Mouse (Mus musculus) midbrain, embryonic 14.5 days (tissue): ENCODE data around the gene Rsph14. TPM values are rescaled to one million over a fixed set of nuclear protein-coding genes. Genes with fewer than 3 reads are reported as not detected.

Source experiments
- ATAC-seq: fragments of 200-750 bp; cut with Nextera tagmentation; 2 replicates; pipeline ENCODE4 v1.8.0; 2017; ENCODE audit warnings: moderate number of reproducible peaks, moderate library complexity; ENCODE audit not compliant: low FRiP score, low TSS enrichment
- DNase-seq: peaks from one replicate; pipeline ENCODE4 v3.0.0-alpha.2; 2015
- H3K27ac ChIP-seq: fragments of 300-500 bp; sonication (generic); replicated peaks from 2 replicates; pipeline ENCODE4 v1.5.1; 2014; ENCODE audit warnings: mild to moderate bottlenecking, low read depth, low read length, moderate library complexity
- H3K27me3 ChIP-seq: fragments of 300-500 bp; sonication (generic); 2 replicates; pipeline ENCODE4 v1.6.1; 2014; ENCODE audit warnings: low read length, control low read depth, mixed read lengths; ENCODE audit not compliant: control insufficient read depth, insufficient read depth
- H3K36me3 ChIP-seq: fragments of 300-500 bp; sonication (generic); 2 replicates; pipeline ENCODE4 v1.6.1; 2014; ENCODE audit warnings: low read length, control low read depth; ENCODE audit not compliant: control insufficient read depth, insufficient read depth
- H3K4me1 ChIP-seq: fragments of 300-500 bp; sonication (generic); 2 replicates; pipeline ENCODE4 v1.6.1; 2014; ENCODE audit warnings: mild to moderate bottlenecking, antibody characterized with exemption, low read length, control low read depth; ENCODE audit not compliant: control insufficient read depth, insufficient read depth
- H3K4me2 ChIP-seq: fragments of 300-500 bp; sonication (generic); 2 replicates; pipeline ENCODE4 v1.6.1; 2014; ENCODE audit warnings: mild to moderate bottlenecking, low read length, moderate library complexity
- H3K4me3 ChIP-seq: fragments of 300-500 bp; sonication (generic); replicated peaks from 2 replicates; pipeline ENCODE4 v1.5.1; 2014; ENCODE audit warnings: low read depth, low read length
- H3K9ac ChIP-seq: fragments of 300-500 bp; sonication (generic); replicated peaks from 2 replicates; pipeline ENCODE4 v1.6.1; 2014; ENCODE audit warnings: mild to moderate bottlenecking, low read length, moderate library complexity
- H3K9me3 ChIP-seq: fragments of 300-500 bp; sonication (generic); 2 replicates; pipeline ENCODE4 v1.6.1; 2016; ENCODE audit warnings: low read length, control low read depth, mixed read lengths; ENCODE audit not compliant: control insufficient read depth
- WGBS: fragments of 180-500 bp; shearing (Covaris S2); extraction: QIAGEN DNeasy Blood & Tissue Kit; methylation state at CpG from one replicate; pipeline ENCODE4 v1.1.7; 2014; 5-methylcytosine and 5-hydroxymethylcytosine counted together
- polyA plus RNA-seq: library from polyadenylated mRNA; unstranded; fragments of >200 nt; fragmentation: Nextera tagmentation; extraction: Ambion mirVana; gene quantifications from 2 replicates; pipeline ENCODE4 v1.2.1, GENCODE M21; 2014

Gene Rsph14
- polyA plus RNA-seq, 1 experiment from 2014 or later = 0.68 TPM

DNA sequence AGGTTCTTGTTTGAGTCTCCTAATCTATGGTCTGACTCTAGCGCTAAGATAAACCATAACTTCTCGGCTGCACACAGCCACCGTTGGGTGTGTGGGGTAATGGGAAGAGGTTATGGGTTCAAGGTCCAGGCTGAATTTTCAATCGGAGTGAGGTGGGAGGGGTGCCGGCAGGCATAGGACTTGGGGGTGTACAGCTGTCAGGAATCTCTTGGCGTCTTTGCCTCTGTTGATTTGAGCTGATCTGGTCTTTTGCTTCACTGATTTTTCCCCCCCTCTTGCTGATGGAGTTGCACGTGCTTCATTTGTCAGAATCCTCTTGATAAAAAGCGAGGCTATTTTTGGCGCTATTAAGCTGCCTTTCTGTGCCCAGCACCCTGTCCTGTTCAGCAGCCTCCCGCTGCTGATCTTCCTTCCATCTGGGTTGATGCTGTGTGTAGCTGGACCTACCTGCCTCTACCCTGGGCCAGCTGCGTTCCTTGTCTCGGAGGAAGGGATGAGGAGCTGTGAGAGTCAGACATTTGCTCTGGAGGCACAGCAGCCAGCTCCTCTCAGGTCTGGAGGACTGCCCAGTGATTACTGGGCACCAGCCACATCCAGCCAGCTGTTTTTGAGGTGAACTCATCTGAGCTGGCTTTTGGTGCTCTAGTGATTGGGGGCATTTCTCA lies 31.0 kb upstream of the Rsph14 start:
- Histone ChIP-seq H3K4me1 (peaks cover 63% of the 10 kb centered on the region), H3K9me3 (no peaks in the 10 kb centered on the region), H3K36me3 (0 out of 2 replicates have a peak, but pooled peaks cover 3% of the 10 kb centered on the region), H3K4me2 (peak overlapping the region; percentile 99), H3K4me3 (peak overlapping the region; percentile 87), H3K9ac (peak overlapping the region; percentile 47), H3K27ac (no peak overlapping the region), H3K27me3 (no peaks in the 10 kb centered on the region)
- no peak for DNase-seq
- ATAC-seq = no peak
- 57% methylated on average over 12 of the region's 12 CpGs for WGBS

DNA sequence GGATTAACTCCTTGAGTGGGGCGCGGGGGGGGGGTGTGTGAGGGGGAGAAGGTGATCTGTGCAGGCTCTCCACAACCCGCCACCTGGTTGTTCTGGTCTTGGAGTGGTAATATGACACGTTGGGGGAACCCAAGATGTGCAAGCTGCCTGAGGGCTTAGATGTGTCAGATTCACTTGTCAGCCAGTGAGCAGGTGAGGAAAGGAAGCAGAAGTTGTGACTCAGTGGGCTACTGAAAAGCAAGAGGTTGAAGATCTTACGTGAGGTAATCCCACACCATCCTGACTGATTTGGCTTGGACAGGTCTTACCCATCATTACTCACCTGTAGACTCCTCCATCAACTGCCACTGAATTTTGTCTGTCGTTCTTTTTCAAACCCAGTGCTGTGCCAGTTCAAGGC lies 30.2 kb upstream of the Rsph14 start:
- H3K4me3 ChIP-seq = peak overlapping the region; percentile 87
- no peak for ATAC-seq
- no peak for DNase-seq

DNA sequence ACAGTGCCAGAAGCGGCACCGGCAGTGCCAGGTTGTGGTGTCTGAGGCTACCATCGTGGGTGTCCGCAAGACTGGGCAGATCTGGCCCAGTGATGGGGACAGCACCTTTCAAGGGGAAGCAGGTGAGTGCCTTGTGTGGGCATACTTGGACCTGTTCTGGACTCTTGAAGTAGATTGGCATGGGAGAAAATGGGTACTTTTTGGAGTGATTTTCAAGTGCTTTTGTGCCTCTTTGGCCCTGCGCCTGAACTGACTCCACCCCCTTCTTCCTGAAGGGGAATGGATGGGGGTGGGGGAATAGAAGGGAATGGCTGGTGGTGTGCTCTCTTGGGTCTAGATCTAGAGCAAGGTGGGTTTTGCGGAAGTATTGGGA lies 29.8 kb upstream of the Rsph14 start:
- Histone ChIP-seq H3K4me1 (peaks cover 50% of the 10 kb centered on the region), H3K9me3 (no peaks in the 10 kb centered on the region)
- WGBS = 15% methylated on average over 6 of the region's 6 CpGs

More for the DNA sequence above, 30.2 kb upstream of the Rsph14 start:
- no peaks in the 10 kb centered on the region for H3K27me3 ChIP-seq
- H3K9ac ChIP-seq = peak overlapping the region; percentile 91
- H3K27ac ChIP-seq = no peak overlapping the region
- H3K4me2 ChIP-seq = peak overlapping the region; percentile 99
- 0 out of 2 replicates have a peak, but pooled peaks cover 3% of the 10 kb centered on the region for H3K36me3 ChIP-seq
- 52% methylated on average over 6 of the region's 6 CpGs for WGBS
- H3K4me1 ChIP-seq = peaks cover 55% of the 10 kb centered on the region
- H3K9me3 ChIP-seq = no peaks in the 10 kb centered on the region

DNA sequence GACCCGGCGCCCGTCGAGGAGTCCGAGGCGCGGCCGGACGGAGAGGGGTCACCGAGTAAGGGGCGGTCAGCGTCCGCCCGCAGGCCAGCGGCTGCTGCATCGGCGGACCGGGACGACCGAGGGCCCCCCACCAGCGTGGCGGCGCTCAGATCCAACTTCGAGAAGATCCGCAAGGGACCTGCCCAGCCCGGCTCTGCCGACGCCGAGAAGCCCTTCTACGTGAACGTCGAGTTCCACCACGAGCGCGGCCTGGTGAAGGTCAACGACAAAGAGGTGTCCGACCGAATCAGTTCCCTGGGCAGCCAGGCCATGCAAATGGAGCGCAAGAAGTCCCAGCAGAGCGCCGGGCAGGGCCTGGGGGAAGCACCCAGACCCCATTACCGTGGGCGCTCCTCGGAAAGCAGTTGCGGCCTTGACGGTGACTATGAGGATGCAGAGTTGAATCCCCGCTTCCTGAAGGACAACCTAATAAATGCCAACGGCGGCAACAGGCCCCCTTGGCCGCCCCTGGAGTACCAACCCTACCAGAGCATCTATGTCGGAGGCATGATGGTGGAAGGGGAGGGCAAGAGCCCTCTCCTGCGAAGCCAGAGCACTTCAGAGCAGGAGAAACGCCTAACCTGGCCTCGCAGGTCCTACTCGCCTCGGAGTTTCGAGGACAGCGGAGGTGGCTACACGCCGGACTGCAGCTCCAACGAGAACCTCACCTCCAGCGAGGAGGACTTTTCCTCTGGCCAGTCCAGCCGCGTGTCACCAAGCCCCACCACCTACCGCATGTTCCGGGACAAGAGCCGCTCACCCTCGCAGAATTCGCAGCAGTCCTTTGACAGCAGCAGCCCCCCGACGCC lies 29.2 kb upstream of the Rsph14 start:
- DNase-seq = peak; percentile 56
- 1% methylated on average over 71 of the region's 71 CpGs for WGBS
- H3K36me3 ChIP-seq = 0 out of 2 replicates have a peak, but pooled peaks cover under 1% of the 10 kb centered on the region
- H3K9me3 ChIP-seq = no peaks in the 10 kb centered on the region
- H3K4me1 ChIP-seq = peaks cover 52% of the 10 kb centered on the region
- no peak for ATAC-seq
- peak overlapping the region; percentile 87 for H3K4me3 ChIP-seq
- no peaks in the 10 kb centered on the region for H3K27me3 ChIP-seq
- peak overlapping the region; percentile 91 for H3K9ac ChIP-seq
- peak overlapping the region; percentile 92 for H3K27ac ChIP-seq
- peak overlapping the region; percentile 99 for H3K4me2 ChIP-seq

More for the DNA sequence above, 29.8 kb upstream of the Rsph14 start:
- peak overlapping the region; percentile 87 for H3K4me3 ChIP-seq
- peak overlapping the region; percentile 99 for H3K4me2 ChIP-seq
- no peak for ATAC-seq
- H3K27ac ChIP-seq = no peak overlapping the region
- peak overlapping the region; percentile 91 for H3K9ac ChIP-seq
- H3K36me3 ChIP-seq = 0 out of 2 replicates have a peak, but pooled peaks cover 3% of the 10 kb centered on the region
- H3K27me3 ChIP-seq = no peaks in the 10 kb centered on the region
- peak; percentile 49 for DNase-seq

DNA sequence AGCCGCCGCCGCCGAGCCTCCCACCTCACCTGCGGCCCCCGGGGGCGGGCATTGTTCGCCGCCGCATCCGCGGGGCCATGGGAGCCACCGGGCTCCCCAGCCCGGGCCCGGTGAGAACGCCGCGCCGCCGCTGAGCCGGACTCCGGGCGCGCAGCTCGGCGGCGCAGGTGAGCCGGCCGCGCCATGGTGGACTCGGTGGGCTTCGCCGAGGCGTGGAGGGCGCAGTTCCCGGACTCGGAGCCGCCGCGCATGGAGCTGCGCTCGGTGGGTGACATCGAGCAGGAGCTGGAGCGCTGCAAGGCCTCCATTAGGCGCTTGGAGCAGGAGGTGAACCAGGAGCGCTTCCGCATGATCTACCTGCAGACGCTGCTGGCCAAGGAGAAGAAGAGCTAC lies 28.5 kb upstream of the Rsph14 start:
- H3K9ac ChIP-seq = peak overlapping the region; percentile 91
- H3K27ac ChIP-seq = peak overlapping the region; percentile 92
- H3K4me2 ChIP-seq = peak overlapping the region; percentile 99
- no peaks in the 10 kb centered on the region for H3K9me3 ChIP-seq
- H3K4me3 ChIP-seq = peak overlapping the region; percentile 87
- peaks cover 58% of the 10 kb centered on the region for H3K4me1 ChIP-seq
- DNase-seq (peak; percentile 73), ATAC-seq (peak; percentile 28)
- no peaks in the 10 kb centered on the region for H3K36me3 ChIP-seq
- H3K27me3 ChIP-seq = no peaks in the 10 kb centered on the region
- under 1% methylated on average over 47 of the region's 48 CpGs for WGBS

DNA sequence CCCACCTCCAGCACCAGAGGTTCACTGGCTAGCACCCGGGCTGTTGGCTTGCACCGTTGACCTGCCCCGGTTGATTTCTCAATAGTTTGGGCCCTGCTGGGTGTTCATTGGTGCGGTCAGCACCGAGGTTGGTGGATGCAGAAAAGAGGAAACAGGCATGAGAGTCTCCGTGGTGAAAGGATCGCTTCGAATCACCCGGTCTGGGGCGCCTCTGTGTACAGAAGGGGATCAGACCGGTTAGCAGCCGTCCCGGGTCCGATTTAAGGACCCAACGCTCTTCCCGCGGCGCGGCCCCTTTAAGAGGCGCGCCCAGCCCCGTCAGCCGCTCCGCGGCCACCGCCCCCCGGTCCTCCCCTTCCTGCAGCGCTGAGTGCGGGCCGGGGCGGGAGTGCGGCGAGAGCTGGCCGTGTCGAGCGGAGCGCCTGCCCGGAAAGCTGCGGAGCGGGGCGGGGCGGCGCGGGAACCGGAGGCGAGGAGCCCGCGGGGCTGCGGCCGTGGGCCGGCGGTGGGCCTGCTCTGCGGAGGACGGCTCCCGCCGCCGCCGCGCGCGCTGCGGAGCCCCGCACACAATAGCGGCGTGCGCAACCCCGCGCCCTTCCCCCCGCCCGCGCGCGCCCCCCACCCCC lies 27.9 kb upstream of the Rsph14 start, which contains the start of gene Bcr:
Bcr (plus strand) TSS at position 376 of the 626 bp plus-strand sequence.
- under 1% methylated on average over 42 of the region's 73 CpGs for WGBS
- Histone ChIP-seq H3K36me3 (no peaks in the 10 kb centered on the region), H3K27ac (peak within 1 kb of the TSS; percentile 92), H3K9ac (peak within 1 kb of the TSS; percentile 91), H3K9me3 (no peaks in the 10 kb centered on the region), H3K4me3 (peak within 1 kb of the TSS; percentile 87), H3K27me3 (no peaks in the 10 kb centered on the region), H3K4me2 (peak within 1 kb of the TSS; percentile 99), H3K4me1 (peaks cover 62% of the 10 kb centered on the region)
- DNase-seq = peak; percentile 92
- peak; percentile 86 for ATAC-seq

DNA sequence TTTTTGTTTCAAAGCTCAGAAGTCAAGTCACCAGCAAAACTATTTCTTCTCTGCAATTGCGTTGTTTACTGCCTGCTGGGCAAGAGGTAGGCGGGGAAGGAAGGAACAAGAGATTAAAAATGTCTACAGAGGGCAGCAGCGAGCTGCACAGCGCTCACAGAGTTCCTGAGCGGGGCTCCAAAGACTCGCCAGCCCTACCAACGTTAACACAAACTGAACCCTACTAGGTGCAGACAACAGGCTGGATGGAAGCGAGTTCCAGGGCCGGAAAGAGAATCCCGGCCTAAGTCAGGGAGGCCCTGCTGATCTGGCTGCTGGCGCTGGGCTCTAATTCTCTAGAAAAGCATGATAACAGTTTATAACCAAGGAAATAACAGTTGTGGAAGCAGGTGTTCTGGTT lies 27.0 kb upstream of the Rsph14 start:
- no peaks in the 10 kb centered on the region for H3K9me3 ChIP-seq
- H3K27ac ChIP-seq = peak overlapping the region; percentile 41; the same call in 1 of the 2 replicates
- WGBS = under 1% methylated on average over 11 of the region's 11 CpGs
- H3K27me3 ChIP-seq = no peaks in the 10 kb centered on the region
- peak overlapping the region; percentile 87 for H3K4me3 ChIP-seq
- H3K9ac ChIP-seq = no peak overlapping the region
- no peak for ATAC-seq
- H3K4me1 ChIP-seq = peaks cover 54% of the 10 kb centered on the region
- H3K4me2 ChIP-seq = peak overlapping the region; percentile 99
- no peaks in the 10 kb centered on the region for H3K36me3 ChIP-seq
- DNase-seq = peak; percentile 89

DNA sequence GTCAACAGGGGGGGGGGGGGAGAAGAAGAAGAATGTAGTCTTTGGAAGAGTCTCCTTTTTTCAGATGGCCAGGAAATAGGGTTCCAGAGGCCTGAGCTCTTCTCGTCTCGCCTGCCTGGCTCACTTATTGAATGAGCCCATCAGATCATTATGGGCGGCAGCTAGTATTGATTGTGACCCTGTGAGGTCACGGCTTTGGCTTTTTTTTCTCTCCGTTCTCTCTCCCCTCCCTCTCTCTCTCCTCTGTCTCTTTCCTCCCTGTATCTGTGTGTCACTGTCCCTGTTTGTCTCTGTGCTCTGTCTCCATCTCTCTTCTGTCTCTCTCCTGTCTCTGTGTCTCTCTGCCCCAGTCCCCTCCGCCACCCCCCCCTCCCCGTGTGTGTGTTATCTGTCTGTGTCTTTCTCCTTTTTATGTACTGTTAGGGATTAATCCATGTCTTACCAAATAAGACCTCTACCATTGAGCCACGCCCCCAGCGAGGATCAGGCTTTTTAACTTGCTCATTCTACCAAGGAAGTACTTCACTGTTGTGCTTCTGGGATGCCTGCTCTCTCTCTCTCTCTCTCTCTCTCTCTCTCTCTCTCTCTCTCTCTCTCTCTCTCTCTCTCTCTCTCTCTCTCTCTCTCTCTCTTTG lies 26.5 kb upstream of the Rsph14 start:
- DNase-seq (peak; percentile 47), ATAC-seq (no peak)
- Histone ChIP-seq H3K36me3 (no peaks in the 10 kb centered on the region), H3K27me3 (no peaks in the 10 kb centered on the region), H3K4me2 (peak overlapping the region; percentile 99), H3K9ac (no peak overlapping the region), H3K27ac (no peak overlapping the region), H3K9me3 (no peaks in the 10 kb centered on the region), H3K4me1 (peaks cover 49% of the 10 kb centered on the region), H3K4me3 (no peak overlapping the region)
- WGBS = 9% methylated on average over 9 of the region's 9 CpGs
